Mouse (Mus musculus) common myeloid progenitor, adult 5-6 weeks (primary cell): Measurements from ENCODE around the gene Abca9. TPM values are rescaled to one million over a fixed set of nuclear protein-coding genes. Genes with fewer than 3 reads are reported as not detected.

Experiments used
- ATAC-seq: replicated peaks from 2 replicates; pipeline ENCODE4 v1.8.0; 2016; ENCODE audit warnings: low read depth, mild to moderate bottlenecking, moderate TSS enrichment, inconsistent platforms; ENCODE audit not compliant: poor library complexity, severe bottlenecking
- total RNA-seq: library from RNA; stranded (forward); fragments of 200-1000, 187-1606 nt; gene quantifications from 2 replicates; pipeline ENCODE4 v1.2.3, GENCODE M21; 2017

Gene Abca9
- total RNA-seq, 1 experiment from 2014 or later, result 2.5 TPM

DNA sequence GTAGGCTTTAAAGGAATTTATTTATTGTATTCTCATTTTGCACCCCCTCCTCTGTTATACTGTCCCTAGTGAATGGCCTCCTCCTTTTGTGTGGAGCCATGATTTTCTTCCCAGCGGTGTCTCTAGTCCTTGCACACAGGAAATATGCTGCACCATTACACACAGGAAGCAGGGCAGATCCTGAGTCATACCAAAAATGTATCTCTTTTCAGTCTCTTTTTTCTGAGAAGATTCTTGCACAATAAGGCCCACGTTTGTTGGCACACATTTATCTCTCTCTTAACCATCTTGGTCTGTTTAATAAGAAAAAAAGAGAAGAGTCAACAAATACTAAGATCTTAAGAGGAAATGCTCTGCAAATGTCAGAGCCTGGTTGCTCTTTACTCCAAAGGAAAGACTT is 76.7 kb downstream of the Abca9 start:
- peak; percentile 60 for ATAC-seq

DNA sequence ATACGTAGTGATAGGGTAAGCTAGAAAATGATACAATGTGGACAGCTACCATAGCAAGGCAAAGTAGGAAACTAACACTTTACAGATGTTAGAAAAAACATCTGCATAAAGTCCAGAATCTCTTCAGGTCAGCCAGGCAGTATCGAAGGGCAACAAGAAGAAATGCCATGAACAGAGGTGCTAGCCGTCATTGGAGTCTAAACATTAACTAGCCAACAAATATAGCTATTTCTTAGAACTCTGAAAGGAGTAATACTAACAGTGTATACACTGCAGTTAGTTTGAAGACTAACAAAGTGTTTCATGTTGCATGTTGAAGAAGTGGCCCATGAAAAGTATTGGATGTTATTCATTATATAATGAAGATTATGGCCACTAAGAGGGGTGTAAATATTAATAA is 95.8 kb downstream of the Abca9 start:
- no peak for ATAC-seq

DNA sequence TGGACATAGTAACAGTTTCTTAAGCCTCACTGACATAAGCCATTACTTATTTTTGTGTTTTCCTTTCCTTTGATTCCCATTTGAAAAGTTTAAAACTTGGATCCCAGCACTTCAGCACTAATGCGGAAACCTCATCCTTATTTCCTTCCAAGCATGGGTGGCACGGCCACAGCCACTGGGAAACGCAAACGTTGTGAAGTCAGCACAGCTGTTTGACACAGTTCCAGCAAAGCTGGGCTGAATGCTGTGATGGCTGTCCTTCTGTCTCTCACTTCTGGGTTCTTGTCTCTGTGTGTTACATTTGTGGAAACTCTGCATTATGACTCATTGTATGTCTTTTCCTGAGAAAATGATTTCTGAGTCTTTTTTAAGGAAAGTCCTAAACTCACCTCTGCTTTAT is 107.0 kb downstream of the Abca9 start:
- no peak for ATAC-seq

DNA sequence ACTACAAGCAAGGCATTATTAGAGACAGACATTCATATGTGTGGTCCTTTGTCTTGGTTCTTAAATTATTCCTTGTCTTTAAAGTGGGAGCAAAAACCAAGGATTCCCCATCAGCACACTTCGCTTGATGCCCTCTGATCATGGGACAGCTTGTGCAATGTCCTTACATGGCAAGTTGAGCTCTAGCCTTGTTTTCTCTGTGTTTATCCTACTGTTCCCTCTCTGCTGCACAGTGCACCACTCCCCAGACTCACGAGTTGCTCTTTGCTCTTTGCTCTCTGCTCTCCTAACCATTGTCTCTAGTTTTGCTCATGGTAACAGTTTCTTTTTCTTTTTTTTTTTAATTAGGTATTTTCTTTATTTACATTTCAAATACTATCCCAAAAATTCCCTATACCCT is 107.9 kb downstream of the Abca9 start:
- no peak for ATAC-seq

DNA sequence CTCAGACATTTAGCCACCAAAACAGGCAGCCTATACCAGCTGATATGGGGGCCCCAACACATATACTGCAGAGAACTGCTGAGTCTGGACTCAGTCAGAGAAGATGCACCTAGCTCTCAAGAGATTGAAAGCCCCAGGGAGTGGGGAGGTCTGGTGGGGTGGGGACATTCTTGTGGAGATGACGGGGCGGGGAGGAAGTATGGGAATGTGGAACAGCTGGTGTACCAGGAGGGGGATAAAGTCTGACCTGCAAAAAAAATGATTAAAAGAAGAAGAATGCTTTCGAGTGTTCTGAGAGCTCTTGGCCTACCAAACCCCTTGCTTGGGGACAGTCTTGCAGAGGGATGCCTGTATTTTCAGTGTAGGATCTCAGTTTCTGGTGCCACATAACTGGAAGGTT is 114.3 kb downstream of the Abca9 start:
- ATAC-seq, result no peak

Other genes with a start within 250 kb of the Abca9 start
- gene Abca8b, start 172.4 kb downstream of the Abca9 start, total RNA-seq, result not detected in 2 replicates
- gene Abca8a, start 72.2 kb downstream of the Abca9 start, total RNA-seq, result not detected in 2 replicates
- 0.05 and 0.39 TPM in 2 replicates for gene Abca6, start 83.6 kb upstream of the Abca9 start, total RNA-seq
- 0.49 and 2.7 TPM in 2 replicates for gene Abca5, start 169.5 kb upstream of the Abca9 start, total RNA-seq
- 16.0 and 19.9 TPM in 2 replicates for gene Map2k6, start 230.9 kb upstream of the Abca9 start, total RNA-seq